Mouse (Mus musculus) lung, postnatal 4 days (tissue): Measurements from ENCODE around the gene Wee1.
"Not testable (repeated sequence)": the region's sequence is repeated elsewhere in the genome, so short reads cannot be mapped to it uniquely, and the experiment has no call there.

Experiments used
- DNase-seq, 2 experiments: peaks; one replicate each; pipeline ENCODE4 v3.0.0; 2021

Wee1 gene

DNA sequence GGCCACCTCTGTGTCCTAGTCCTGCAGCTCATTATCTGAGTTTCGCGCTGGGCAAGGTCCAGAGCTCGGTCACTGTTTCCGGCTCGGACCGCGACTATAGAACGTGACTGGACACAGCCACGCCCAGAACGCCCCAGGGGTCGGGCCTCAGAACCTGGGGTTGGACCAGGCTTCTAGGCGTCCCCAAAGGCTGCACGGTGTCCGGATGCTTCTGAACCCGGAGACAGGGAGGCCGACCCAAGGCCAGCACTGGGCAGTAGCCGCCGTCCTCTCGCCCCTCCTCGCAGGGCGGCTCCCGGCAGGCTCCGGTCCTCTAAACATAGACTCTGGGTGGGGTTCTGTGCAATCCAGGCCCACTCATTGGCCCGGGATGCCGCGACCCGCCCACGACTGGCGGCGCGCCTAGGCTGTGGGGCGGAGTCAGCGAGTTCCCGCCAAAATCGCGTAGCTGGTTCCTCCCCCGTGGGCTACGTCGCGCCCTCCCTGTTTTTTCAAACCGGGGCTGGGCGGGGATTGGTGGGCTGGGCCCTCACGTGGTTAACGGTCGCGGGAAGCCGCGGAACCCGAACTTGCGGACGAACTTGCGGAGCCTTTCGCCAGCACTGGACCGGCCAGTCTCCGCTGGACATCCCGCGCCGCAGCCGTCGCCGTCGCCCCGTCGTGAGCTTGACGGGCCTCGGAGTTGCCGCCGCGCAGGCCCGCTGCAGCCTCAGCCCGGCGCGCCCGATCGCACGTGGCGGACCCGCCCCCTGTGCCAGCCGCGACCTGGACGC, at the start of gene Wee1:
TSS of gene Wee1 (plus strand) at position 531 of the 773 bp plus-strand sequence.
- peak; percentile 100 for DNase-seq

DNA sequence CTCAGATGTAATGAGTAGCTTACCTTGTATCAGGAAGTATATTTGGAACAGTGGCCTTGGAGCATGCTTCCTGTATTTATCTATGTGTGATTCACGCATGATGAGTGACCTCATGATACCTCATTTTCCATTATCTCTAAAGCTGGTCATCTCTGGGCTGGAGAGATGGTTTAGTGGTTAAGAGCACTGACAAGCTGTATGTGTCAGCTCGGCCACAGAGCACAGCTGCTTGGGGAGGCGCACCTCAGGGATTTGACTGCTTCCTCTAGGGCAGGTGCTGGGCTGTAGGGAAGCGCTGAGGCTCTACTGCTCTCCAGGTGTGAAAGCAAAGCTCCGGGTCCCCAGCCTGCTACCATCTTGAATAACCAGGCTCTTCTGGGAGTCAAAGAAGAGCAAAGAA, 43.7 kb upstream of the Wee1 start:
- no peak for DNase-seq

DNA sequence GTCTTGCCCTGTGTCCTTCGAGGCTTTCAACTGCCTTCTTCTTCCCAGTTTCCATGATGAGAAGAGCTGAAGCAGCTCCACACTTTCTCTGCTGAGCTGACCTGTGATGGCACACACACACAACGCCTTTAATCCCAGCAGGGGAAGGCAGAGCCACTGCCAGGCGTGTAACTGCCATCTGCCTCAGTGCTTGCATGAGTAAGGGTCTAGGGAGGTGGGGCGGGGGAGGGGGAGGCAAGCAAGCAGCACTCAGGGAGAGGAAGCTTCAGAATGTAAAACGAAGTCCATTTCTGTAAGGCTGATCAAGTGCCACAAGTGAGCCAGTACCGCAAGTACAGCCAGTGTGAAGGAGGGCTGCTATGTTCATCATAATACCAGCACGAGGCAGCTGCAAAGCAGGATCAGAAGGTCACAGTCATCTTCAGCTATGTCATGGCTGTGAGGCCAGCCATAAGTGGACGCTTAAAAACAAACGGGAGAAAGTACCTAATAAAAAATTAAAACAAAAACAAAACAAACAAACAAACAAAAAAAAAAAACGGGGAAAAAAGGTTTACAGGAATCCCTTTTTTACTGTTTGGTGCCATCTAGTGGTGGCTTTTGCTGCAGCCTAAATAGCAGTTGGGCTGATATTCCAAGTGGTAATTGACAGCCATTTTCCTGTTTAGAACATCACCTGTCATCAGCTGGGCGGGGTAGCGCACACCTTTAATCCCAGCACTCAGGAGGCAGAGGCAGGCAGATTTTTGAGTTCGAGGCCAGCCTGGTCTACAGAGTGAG, 38.3 kb upstream of the Wee1 start:
- DNase-seq = peak in 1 of 2 experiments; percentile 67

DNA sequence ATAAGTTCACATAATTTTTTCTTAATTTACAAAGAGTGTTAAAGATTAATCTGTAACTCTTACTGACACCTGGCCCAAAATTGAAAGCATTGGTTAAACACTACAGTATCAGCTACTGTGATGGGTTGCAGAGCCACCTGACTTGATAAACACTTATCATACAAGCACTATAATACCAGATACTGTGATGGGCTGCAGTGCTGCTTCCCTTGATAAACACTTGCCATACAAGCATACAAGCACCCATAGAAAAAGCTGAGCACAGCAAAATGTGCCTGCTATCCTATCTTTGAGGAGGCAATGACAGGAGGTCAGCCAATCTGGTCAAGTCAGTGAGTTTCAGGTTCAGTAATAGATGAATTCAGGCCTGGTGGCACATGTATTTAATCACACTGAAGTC, 36.6 kb upstream of the Wee1 start:
- no peak for DNase-seq

DNA sequence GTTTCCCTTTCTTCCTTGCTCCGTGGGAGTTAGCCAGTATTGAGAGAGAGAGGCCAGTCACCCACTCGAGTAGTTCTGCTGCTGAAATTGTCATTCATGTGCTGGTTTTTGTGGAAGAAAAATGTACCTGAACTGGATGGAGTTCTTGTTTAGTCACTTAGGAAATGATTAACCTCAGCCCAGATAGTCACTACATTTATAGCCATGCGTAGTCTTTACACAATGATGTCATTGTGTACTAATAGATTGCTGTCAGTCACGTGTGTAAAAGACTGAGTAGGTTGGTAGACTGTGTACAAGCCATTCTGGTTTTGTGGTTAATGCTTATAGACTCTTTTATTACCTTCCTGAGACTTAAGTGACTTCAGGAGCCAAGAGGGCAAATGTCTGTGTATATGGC, 33.9 kb upstream of the Wee1 start:
- DNase-seq = no peak

DNA sequence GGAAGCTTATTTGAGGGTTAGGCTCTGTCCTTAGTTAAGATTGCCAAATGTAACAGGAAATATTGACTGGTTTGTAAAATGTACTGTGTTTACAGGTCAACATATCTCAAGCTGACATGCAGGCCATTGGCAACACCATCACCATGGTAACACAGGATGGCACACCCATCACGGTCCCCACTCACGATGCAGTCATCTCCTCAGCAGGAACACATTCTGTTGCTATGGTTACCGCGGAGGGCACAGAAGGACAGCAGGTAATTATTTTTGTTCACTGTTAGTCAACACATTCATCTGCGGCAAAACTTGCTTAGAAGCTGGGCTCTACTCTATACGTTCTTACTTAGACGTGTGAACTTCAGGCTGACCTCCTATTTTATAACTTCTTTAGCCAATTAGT, 30.2 kb upstream of the Wee1 start:
- DNase-seq = no peak

DNA sequence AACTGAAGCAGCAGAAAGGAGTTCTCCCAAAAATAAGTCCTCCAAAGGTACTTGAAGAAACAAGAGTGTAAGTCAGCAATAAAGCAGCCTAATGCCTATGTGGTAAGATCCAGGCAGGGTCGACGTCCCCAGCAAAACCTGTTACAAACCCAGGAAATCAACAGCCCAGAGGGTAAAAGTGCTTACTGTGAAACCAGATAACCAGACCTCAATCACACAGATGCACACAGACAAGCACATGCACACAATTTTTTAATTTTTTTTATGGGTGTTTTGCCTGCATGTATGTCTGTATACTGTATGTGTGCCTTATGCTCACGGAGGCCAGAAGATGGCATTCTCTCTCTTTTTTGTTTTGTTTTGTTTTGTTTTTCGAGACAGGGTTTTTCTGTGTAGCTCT, 25.5 kb upstream of the Wee1 start:
- DNase-seq = no peak

DNA sequence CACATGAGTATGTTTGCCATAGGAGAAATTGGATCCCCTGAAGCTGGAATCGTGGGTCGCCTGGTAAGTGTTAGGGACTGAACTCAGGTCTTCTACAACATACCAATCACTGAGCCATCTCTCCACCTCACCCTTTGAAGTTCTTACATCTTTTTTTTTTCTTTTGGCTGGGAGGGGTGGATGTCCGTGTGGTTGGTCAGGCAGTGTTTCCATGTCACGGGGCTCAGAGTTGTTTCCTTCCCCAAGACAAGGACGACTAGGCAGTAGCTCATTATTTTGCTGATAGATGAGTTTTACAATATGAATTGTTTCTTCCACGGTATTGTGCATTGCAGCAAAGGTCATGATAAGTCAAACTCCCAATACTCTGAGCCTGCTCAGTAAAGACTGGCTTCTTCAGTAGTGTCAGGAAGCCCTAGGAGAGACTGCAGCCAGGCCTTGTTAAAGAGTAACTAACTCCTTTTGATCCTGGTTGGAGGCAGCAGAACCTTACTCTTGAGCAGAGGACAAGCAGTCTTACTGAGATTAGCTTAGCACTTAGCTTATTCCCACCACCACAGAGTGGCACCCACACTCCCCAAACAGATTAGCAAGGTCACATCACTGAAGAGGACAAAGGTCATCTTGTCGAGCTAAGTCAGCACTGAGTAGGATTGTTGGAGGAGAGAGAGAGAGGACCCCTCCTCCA, 24.6 kb upstream of the Wee1 start:
- DNase-seq = no peak

DNA sequence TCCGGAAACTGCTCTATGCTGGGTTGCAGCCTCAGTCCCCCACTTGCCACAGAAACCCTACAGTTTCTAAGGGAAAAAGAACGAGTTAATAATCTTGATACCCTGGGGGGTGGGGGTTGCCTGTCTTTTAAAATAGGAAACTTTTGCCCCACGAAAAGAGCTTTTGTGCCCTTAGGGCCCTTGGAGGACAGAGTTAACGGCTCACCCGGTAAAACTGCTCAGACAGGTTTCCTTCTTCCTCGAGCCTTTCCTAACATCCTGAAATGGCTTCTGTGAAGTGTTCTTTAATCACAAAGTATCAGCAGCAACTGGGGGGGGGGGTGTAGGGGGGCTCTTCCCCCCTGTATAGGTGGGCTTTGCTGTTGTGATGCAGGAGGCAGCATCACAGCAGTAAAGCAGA, 21.0 kb upstream of the Wee1 start:
- no peak for DNase-seq

DNA sequence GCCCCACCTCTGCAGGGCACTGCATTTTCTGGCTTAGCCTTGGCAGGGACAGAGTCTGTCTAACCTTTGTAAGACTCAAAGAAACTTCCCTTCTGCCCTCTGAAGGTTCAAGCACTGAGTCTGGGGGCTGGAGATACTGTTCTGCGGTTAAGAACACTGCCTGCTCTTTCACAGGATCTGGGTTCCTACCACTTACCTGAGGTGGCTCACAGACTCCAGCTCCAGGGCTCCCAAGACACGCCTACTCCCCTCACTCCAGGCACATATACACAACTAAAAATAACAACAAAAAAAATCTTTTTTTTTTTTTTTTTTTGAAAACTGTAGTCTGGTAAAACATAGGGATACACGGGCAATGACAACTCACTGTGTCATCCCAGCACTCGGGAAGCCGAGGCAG, 20.6 kb upstream of the Wee1 start:
- no peak for DNase-seq

DNA sequence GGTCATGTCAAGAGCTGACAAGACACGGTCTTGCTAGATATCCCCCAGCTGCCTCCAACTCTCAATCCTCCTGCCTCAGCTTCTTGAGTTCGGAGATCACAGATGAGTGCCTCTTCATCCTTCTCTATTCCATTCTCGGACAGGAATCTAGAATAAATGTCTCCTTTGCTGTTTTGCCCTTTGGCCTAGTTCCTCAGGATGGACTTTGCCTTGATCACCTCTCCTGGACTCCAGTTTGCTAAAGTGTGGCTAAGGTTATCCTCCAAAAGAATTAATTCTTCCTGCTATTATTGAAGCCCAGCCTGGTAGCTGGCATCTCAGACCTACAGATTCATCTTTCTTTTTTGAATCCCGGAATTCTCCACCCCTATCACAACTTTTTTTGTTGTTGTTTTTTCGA, 16.8 kb upstream of the Wee1 start:
- no peak for DNase-seq

DNA sequence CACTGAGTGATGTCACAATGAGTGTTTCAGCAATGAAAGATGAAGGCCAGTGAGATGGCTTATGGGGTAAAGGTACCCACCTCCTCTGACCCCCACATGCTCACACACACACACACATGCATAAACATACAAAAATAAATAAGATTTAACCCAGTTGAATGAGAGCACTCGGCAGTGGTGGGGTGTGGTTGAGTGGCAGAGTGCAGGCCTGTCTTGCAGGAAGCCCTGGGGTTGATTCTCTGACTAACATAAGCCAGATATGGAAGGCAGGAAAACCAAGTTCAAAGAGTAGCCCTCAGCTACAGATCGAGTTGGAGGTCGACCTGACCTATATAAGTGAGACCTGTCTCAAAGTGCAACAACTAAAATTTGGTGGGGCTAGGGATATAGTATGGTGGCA, 15.2 kb upstream of the Wee1 start:
- DNase-seq = no peak

DNA sequence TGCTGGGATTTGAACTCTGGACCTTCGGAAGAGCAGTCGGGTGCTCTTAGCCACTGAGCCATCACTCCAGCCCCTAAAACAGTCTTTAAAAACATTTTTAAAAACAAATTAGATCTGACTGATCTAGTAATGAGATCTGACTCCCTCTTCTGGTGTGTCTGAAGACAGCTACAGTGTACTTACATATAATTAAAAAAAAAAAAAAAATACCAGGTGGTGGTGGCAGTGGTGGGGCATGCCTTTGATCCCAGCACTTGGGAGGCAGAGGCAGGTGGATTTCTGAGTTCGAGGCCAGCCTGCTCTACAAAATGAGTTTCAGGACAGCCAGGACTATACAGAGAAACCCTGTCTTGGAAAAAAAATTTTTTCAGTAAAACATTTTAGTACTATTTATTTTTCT, 13.3 kb upstream of the Wee1 start:
- not testable (repeated sequence) for DNase-seq

DNA sequence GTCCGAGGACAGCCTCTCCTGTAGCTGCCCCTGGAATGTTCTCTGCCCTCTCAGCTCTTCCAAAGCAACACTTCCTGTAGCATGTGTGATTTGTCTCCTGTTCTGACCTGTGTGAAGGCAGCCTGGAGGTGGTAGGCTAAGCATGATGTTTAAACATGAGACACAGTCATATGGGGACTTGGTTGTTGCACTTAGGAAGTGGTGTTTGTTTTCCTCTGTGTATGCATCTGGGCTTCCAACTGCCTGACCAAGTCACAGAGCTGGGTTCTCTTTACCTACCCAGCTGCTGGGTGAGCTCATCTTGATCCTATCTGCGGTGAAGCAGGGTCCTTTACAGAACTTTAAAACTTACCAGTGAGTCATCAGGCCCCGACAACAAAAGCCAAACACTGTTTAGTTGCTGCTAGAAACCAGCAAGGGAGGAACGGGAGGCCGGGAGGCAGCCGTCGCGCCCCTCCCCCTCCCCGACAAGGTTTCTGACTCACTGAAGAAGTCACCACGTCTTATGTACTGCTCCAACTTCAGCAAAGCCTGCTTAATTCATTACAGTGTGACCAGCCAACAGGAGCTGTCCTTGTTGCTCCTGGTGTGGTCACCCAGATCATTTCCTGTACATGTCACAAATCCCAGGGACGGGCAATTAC, 12.8 kb upstream of the Wee1 start:
- peak; percentile 72 to 74 for DNase-seq

DNA sequence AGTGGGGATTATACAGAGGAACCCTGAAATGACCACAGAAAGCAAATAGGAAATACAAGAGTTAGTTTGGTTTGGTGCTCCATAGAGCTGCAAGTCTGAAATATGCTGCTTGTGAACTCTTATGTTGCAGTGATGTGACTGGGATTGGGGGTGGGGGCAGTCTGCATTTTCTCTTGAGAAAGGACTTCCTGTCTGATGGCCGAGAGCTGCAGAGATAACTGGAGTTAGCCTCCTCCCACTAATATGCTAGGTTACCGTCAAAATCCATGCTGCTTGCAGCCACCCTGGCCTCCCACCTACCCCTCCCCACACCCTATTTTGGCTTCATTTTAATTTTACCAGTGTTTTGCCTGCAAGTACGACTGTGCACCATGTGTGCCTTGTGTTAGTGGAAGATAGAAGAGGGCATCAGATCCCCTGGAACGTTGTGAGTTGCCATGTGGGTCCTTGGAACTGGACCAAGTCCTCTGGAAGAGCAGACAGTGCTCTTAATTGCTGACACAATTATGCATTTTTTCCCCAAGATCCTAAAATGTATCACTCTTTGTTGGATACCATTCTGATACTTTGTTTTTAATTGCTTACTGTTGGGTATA, 11.7 kb upstream of the Wee1 start:
- peak in 1 of 2 experiments; percentile 14 for DNase-seq

DNA sequence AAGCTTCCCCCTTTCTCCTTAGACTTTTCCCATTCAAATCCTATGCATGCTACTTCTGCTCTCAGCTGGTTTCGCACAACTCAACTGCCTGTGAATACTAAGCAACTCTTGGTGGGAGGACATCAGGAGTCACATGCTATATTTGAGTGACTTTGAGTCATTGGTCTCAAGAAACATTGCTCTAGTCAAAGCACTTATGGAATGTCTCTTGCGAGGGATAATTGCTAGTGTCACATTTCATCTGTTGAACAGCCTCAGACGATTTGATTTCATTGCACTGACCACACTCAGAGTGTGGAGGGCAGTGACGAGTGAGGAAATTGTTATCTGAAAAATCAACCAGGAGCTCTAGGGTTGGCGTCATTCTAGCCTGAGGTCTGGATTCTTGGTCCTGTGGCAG, 7.1 kb upstream of the Wee1 start:
- DNase-seq = no peak

DNA sequence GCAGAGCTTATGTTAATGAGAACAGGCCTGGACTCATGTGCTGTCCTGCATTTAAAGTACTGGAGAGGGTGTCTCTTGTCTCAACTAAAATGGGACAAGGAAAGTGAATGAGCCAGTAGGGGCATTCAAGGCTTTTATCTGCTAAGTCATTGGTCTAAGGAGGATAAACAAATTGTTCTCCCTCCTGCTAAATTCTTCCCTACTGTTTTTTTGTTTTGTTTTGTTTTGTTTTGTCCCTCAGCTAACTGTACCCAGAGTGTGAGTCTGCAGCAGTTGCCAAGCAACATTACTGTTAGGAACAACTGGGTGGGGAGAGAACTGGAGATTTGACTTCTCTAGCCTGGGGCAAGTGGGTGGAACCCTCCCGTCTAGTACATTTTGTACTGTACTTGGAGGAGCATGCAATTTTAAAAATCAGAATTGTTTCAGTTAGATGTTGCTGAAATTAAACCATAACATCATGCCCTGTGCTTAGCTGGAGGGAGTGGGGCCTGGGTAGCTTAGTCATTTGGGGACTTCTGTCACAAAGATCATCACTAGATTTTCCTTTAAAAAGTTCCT, 5.0 kb upstream of the Wee1 start:
- peak; percentile 17 to 38 for DNase-seq

DNA sequence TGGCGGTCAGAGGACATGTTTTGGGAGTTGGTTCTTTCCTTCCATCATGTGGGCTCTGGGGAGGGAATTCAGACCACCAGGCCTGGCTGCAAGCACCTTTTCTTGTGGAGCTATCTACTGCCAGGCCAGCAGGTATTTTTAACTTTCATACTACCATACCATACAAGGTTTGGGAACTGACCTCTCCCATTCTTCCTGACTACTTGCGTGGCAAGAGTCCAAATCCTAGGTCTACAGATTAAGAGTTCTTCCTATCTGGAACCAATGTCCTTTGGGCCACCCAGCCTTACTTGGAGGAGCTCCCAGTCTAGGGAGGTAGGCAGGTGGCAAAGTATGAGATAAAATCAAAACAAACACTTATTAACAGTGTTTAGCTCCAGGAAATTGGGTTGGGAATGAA, 3.4 kb upstream of the Wee1 start:
- DNase-seq = no peak

DNA sequence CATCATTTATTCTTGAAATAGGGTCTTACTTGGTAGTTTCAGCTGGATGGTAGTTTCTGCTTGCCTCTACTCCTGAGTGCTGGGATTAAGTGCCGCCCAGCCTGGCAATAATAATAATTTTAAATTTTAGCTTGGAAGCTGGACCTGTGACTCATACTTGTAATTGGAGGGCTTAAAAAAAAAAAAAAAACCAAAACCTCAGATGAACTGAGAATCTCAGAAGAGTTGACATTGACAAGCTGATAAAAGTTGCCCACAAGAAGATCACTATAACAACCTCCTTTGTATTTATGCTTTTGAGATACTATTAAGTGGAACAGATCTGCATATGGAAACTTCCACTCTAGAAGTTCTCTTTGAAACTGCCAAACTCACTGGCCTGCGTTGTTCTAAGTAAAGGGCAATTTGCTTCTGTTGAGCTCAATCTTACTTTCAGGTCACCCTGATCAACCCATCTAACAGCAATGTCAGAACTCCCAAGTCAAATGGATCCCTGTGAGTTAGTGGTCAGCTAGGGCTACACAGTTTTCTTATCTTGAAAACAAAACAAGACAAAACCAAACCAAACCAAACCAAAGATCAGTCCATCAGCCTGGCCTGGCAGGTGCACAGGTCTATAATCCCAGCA, 1.6 kb upstream of the Wee1 start:
- no peak for DNase-seq

DNA sequence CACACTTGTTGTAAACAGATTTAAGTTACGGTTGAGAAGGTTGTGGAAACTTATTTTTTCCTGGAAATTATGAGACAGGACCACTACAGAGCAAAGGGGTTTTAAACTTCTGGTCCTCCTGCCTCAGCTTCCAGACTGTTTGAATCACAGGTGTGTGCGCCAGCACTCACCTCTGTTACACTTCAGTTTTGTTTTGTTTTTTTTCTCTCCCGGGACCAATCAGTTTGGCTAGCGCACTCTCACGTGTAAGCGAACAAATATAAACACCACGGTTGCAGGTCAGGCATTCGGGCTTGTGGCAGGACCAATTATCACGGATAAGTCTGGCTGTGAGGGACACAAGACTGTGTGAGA, 707 bp upstream of the Wee1 start:
- no peak for DNase-seq

DNA sequence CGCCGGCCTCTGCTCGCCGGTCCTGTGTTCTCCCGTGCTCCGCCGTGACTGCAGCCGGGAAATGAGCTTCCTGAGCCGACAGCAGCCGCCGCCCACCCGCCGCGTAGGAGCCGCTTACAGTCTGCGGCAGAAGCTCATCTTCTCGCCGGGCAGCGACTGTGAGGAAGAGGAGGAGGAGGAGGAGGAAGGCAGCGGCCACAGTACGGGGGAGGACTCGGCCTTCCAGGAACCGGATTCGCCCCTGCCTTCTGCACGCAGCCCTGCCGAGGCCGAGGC, 381 bp downstream of the Wee1 start:
- no peak for DNase-seq
